In genomic region chr7:92235541-92236031, GRCm38 (mm10) we compare ENCODE assay signal across 9 mouse cellular contexts.
DNase-seq lines count a peak whose midpoint lies in the region; ATAC-seq and TF ChIP-seq lines count a peak whose summit lies in the region.
"Had no signal": no experiment of that assay in that cellular context is flagged by ENCODE, and none has a peak within 500 bp of the region (broad histone marks: within the 10 kb centered on the region; RNA-seq: fewer than 3 reads in every experiment).

No protein-coding gene starts in this region.

- peak overlapping the region; percentile 69 for H3K27ac ChIP-seq in embryonic facial prominence, embryonic 10.5 days (replicated peaks)
- peak overlapping the region; percentile 68 for H3K27ac ChIP-seq in hindbrain, postnatal 0 days
- peak overlapping the region; percentile 72 for H3K27ac ChIP-seq in neural tube, embryonic 15.5 days (replicated peaks)
- no peak overlapping the region for H3K27ac ChIP-seq in intestine, postnatal 0 days (ENCODE audit: low read depth, low read length)

- H3K36me3 ChIP-seq in embryonic facial prominence, embryonic 10.5 days (replicated peaks): no peaks in the 10 kb centered on the region
- no peaks in the 10 kb centered on the region for H3K36me3 ChIP-seq in hindbrain, postnatal 0 days (ENCODE audit: insufficient read depth, low read length)
- no peaks in the 10 kb centered on the region for H3K36me3 ChIP-seq in neural tube, embryonic 15.5 days
- no peaks in the 10 kb centered on the region for H3K36me3 ChIP-seq in intestine, postnatal 0 days (ENCODE audit: control insufficient read depth, insufficient read depth)

- no peaks in the 10 kb centered on the region for H3K9me3 ChIP-seq in embryonic facial prominence, embryonic 10.5 days
- H3K9me3 ChIP-seq in hindbrain, postnatal 0 days (ENCODE audit: low read length): no peaks in the 10 kb centered on the region
- H3K9me3 ChIP-seq in neural tube, embryonic 15.5 days (replicated peaks): no peaks in the 10 kb centered on the region
- no peaks in the 10 kb centered on the region for H3K9me3 ChIP-seq in intestine, postnatal 0 days (ENCODE audit: control insufficient read depth)

- 33% methylated on average over 12 of the region's 12 CpGs for WGBS in embryonic facial prominence, embryonic 10.5 days
- WGBS in hindbrain, postnatal 0 days: 15% methylated on average over 12 of the region's 12 CpGs
- 13% methylated on average over 12 of the region's 12 CpGs for WGBS in neural tube, embryonic 15.5 days
- WGBS in intestine, postnatal 0 days: 58% methylated on average over 12 of the region's 12 CpGs

- ATAC-seq in hindbrain, postnatal 0 days: peak; percentile 45
- ATAC-seq in neural tube, embryonic 15.5 days (ENCODE audit: low FRiP score): peak; percentile 72
- ATAC-seq in intestine, postnatal 0 days: no peak

- DNase-seq in left cerebral cortex, postnatal 14 days (ENCODE audit: low spot score in 2 of 2): peak; percentile 10 to 15
- DNase-seq in left cerebral cortex, adult 11 months (ENCODE audit: low spot score): no peak
- peak; percentile 33 for DNase-seq in embryonic facial prominence, embryonic 10.5 days (ENCODE audit: low spot score)
- peak; percentile 37 for DNase-seq in hindbrain, postnatal 0 days (ENCODE audit: low spot score)
- no peak for DNase-seq in layer of hippocampus, adult 11-12 months (ENCODE audit: low spot score)
- DNase-seq in adrenal gland, adult 2 months: no peak
- DNase-seq: lung, embryonic 14.5 days had no signal

- intact Hi-C loops in left cerebral cortex, postnatal 14 days (cut with DNase I): no loop called here

- peak overlapping the region; percentile 46 for H3K9ac ChIP-seq in hindbrain, postnatal 0 days (replicated peaks; ENCODE audit: low read length)
- peak overlapping the region; percentile 45 for H3K9ac ChIP-seq in neural tube, embryonic 15.5 days (replicated peaks)
- no peak overlapping the region for H3K9ac ChIP-seq in intestine, postnatal 0 days (ENCODE audit: low read depth, low read length)
- H3K9ac ChIP-seq: lung, embryonic 14.5 days had no signal

- H3K4me1 ChIP-seq in embryonic facial prominence, embryonic 10.5 days: peaks cover 20% of the 10 kb centered on the region
- no peaks in the 10 kb centered on the region for H3K4me1 ChIP-seq in hindbrain, postnatal 0 days (ENCODE audit: insufficient read depth, low read length)
- H3K4me1 ChIP-seq in neural tube, embryonic 15.5 days: peaks cover 22% of the 10 kb centered on the region; the same call in 1 of the 2 replicates
- no peaks in the 10 kb centered on the region for H3K4me1 ChIP-seq in intestine, postnatal 0 days (replicated peaks; ENCODE audit: control insufficient read depth, insufficient read depth, low read length)

- H3K27me3 ChIP-seq in embryonic facial prominence, embryonic 10.5 days (replicated peaks; ENCODE audit: low read depth, poor library complexity, severe bottlenecking): no peaks in the 10 kb centered on the region
- no peaks in the 10 kb centered on the region for H3K27me3 ChIP-seq in hindbrain, postnatal 0 days (ENCODE audit: insufficient read depth, low read length)
- H3K27me3 ChIP-seq in neural tube, embryonic 15.5 days (replicated peaks): no peaks in the 10 kb centered on the region
- no peaks in the 10 kb centered on the region for H3K27me3 ChIP-seq in intestine, postnatal 0 days (replicated peaks; ENCODE audit: control insufficient read depth, insufficient read depth, low read length)

- no peak for TF ChIP-seq CTCF in hindbrain, postnatal 0 days (IDR thresholded peaks at IDR 0.05; ENCODE audit: low read depth)
- no peak for TF ChIP-seq CTCF in intestine, postnatal 0 days (IDR thresholded peaks at IDR 0.05; ENCODE audit: low read depth)

- H3K4me3 ChIP-seq in embryonic facial prominence, embryonic 10.5 days: peak overlapping the region; percentile 45
- peak overlapping the region; percentile 43 for H3K4me3 ChIP-seq in hindbrain, postnatal 0 days (ENCODE audit: low read length)
- H3K4me3 ChIP-seq in neural tube, embryonic 15.5 days (replicated peaks): peak overlapping the region; percentile 45
- H3K4me3 ChIP-seq in intestine, postnatal 0 days (ENCODE audit: low read depth, low read length): no peak overlapping the region

- H3K4me2 ChIP-seq in hindbrain, postnatal 0 days (ENCODE audit: low read depth, low read length): peak overlapping the region; percentile 58
- peak overlapping the region; percentile 60 for H3K4me2 ChIP-seq in neural tube, embryonic 15.5 days
- no peak overlapping the region for H3K4me2 ChIP-seq in intestine, postnatal 0 days (replicated peaks; ENCODE audit: low read depth)
- H3K4me2 ChIP-seq: lung, embryonic 14.5 days had no signal

Comparison
In these comparisons a context has a peak if more than half of its experiments do, and no peak if none do; other contexts are left out.
1. DNase-seq: peak in left cerebral cortex, postnatal 14 days (2 of 2), embryonic facial prominence, embryonic 10.5 days (single experiment) and hindbrain, postnatal 0 days (single experiment); none in left cerebral cortex, adult 11 months (single experiment), layer of hippocampus, adult 11-12 months (single experiment) and adrenal gland, adult 2 months (single experiment).